Mouse (Mus musculus) erythroblast, embryonic 14.5 days (primary cell): ENCODE measurements around the gene Slc22a12. TPM values are rescaled to one million over a fixed set of nuclear protein-coding genes. Genes with fewer than 3 reads are reported as not detected.

ENCODE experiments used
- H3K27me3 ChIP-seq: 2 replicates; pipeline ENCODE4 v1.6.1; 2012; ENCODE audit warnings: inconsistent platforms; ENCODE audit not compliant: control insufficient read depth
- H3K36me3 ChIP-seq: 2 replicates; pipeline ENCODE4 v1.6.1; 2012; ENCODE audit warnings: mild to moderate bottlenecking, inconsistent platforms; ENCODE audit not compliant: control insufficient read depth
- H3K4me1 ChIP-seq: 2 replicates; pipeline ENCODE4 v1.6.1; 2012; ENCODE audit warnings: inconsistent platforms; ENCODE audit not compliant: control insufficient read depth
- H3K4me3 ChIP-seq: replicated peaks from 2 replicates; pipeline ENCODE3; 2012; ENCODE audit warnings: moderate library complexity, mild to moderate bottlenecking, inconsistent platforms
- H3K9me3 ChIP-seq: 2 replicates; pipeline ENCODE4 v1.6.1; 2012; ENCODE audit warnings: low read length, inconsistent platforms, mixed read lengths; ENCODE audit not compliant: control insufficient read depth
- GATA1 ChIP-seq: IDR thresholded peaks from 2 replicates; pipeline ENCODE4 v1.6.1; 2012; ENCODE audit warnings: low read length, inconsistent platforms, mixed read lengths
- TAL1 ChIP-seq: IDR thresholded peaks from 3 replicates; pipeline ENCODE4 v1.6.1; 2012; ENCODE audit warnings: low read length, inconsistent platforms, mixed read lengths
- polyA plus RNA-seq: library from polyadenylated mRNA; stranded (reverse); fragments of >175 nt; gene quantifications from 2 replicates; pipeline ENCODE4 v1.2.3, GENCODE M21; 2012

Slc22a12 gene
- polyA plus RNA-seq, 1 experiment: not detected

GRCm38 (mm10) chr19:6502035-6502541 lies 40.7 kb downstream of the Slc22a12 start:
- Histone ChIP-seq H3K27me3 (peaks cover 96% of the 10 kb centered on the region), H3K9me3 (no peaks in the 10 kb centered on the region; the same call in 1 of the 2 replicates), H3K4me1 (no peaks in the 10 kb centered on the region; the same call in 1 of the 2 replicates), H3K36me3 (no peaks in the 10 kb centered on the region), H3K4me3 (no peak overlapping the region)
- TF ChIP-seq TAL1 (no peak), GATA1 (no peak)

DNA sequence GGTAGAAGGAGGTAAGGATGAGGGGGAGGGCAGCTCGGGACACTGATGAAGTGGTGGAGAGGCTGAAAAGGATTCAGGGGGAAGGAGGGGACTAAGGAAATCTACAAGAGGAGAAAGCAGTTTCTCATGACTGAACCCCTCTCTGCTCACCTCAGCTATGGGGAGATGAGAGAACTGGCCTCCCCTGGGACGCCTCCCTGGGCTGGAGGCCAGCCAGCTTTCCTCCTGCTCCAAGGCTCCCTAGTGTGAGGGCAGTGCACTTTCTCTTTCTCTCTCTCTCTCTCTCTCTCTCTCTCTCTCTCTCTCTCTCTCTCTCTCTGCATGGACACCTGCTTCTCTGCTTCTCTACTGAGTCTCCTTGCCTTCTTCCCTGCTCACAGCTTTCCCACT lies 42.2 kb downstream of the Slc22a12 start:
- H3K4me3 ChIP-seq: no peak overlapping the region
- H3K36me3 ChIP-seq: no peaks in the 10 kb centered on the region
- H3K27me3 ChIP-seq: peaks cover 98% of the 10 kb centered on the region

GRCm38 (mm10) chr19:6499860-6500635 lies 42.8 kb downstream of the Slc22a12 start:
- H3K36me3 ChIP-seq: no peaks in the 10 kb centered on the region
- no peaks in the 10 kb centered on the region; the same call in 1 of the 2 replicates for H3K9me3 ChIP-seq
- no peaks in the 10 kb centered on the region; the same call in 1 of the 2 replicates for H3K4me1 ChIP-seq
- peaks cover 100% of the 10 kb centered on the region for H3K27me3 ChIP-seq
- no peak overlapping the region for H3K4me3 ChIP-seq
- TF ChIP-seq TAL1 (no peak), GATA1 (no peak)

More for the DNA sequence above, 42.2 kb downstream of the Slc22a12 start:
- TF ChIP-seq GATA1: no peak
- no peak for TF ChIP-seq TAL1
- Histone ChIP-seq H3K4me1 (no peaks in the 10 kb centered on the region; the same call in 1 of the 2 replicates), H3K9me3 (no peaks in the 10 kb centered on the region; the same call in 1 of the 2 replicates)

- Histone ChIP-seq H3K9me3 (no peaks in the 10 kb centered on the region; the same call in 1 of the 2 replicates), H3K4me3 (no peak overlapping the region), H3K27me3 (peaks cover 94% of the 10 kb centered on the region), H3K4me1 (no peaks in the 10 kb centered on the region; the same call in 1 of the 2 replicates), H3K36me3 (no peaks in the 10 kb centered on the region)
- no peak for TF ChIP-seq GATA1
- no peak for TF ChIP-seq TAL1
Measured at GRCm38 (mm10) chr19:6498350-6499131, 44.3 kb downstream of the Slc22a12 start.

- Histone ChIP-seq H3K4me3 (no peak overlapping the region), H3K9me3 (no peaks in the 10 kb centered on the region; the same call in 1 of the 2 replicates), H3K4me1 (no peaks in the 10 kb centered on the region; the same call in 1 of the 2 replicates), H3K27me3 (peaks cover 91% of the 10 kb centered on the region), H3K36me3 (no peaks in the 10 kb centered on the region)
- TF ChIP-seq TAL1 (no peak), GATA1 (no peak)
Measured at GRCm38 (mm10) chr19:6497803-6498202, 45.0 kb downstream of the Slc22a12 start.

DNA sequence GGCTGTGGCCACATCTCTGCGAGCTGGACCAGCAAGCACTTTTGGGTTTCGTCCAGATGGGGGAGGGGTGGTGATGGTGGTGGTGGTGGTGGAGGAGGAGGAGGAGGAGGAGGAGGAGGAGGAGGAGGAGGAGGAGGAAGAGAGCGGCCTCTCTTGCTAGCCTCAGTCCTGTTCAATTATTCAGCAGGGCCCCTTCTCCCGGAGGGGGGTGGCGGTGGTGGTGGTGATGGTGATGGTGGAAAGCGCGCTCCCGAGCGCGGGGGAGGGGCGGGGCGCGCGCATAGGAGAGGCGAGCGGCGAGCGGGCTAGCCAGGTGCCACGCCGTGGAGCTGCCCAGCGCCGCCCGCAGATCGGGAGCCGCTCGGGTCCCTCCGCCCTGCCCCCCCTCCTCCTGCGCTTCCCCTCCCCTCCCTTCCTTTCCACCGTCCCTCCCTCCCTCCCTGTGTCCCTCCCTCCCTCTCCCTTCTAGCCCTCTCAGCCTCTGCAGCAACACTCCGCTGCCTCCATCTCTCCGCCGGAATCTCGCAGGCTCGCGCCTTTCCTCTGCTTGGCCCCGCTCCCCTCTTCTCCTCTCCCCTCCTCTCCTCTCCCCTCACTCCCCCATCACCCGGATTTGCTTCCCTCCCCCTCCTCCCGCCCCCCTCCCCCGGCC lies 45.6 kb downstream of the Slc22a12 start:
- H3K27me3 ChIP-seq: peaks cover 91% of the 10 kb centered on the region
- no peaks in the 10 kb centered on the region for H3K36me3 ChIP-seq
- H3K4me3 ChIP-seq: no peak overlapping the region
- H3K9me3 ChIP-seq: no peaks in the 10 kb centered on the region; the same call in 1 of the 2 replicates
- no peaks in the 10 kb centered on the region; the same call in 1 of the 2 replicates for H3K4me1 ChIP-seq
- TF ChIP-seq GATA1: no peak
- TF ChIP-seq TAL1: no peak

- no peak overlapping the region for H3K4me3 ChIP-seq
Measured at GRCm38 (mm10) chr19:6496462-6497149, 46.2 kb downstream of the Slc22a12 start.

GRCm38 (mm10) chr19:6495714-6496113 lies 47.1 kb downstream of the Slc22a12 start:
- Histone ChIP-seq H3K36me3 (no peaks in the 10 kb centered on the region), H3K4me1 (no peaks in the 10 kb centered on the region), H3K27me3 (peaks cover 79% of the 10 kb centered on the region), H3K4me3 (no peak overlapping the region), H3K9me3 (no peaks in the 10 kb centered on the region; the same call in 1 of the 2 replicates)
- no peak for TF ChIP-seq TAL1
- TF ChIP-seq GATA1: no peak

More at GRCm38 (mm10) chr19:6496462-6497149, 46.2 kb downstream of the Slc22a12 start:
- TF ChIP-seq TAL1 (no peak), GATA1 (no peak)
- no peaks in the 10 kb centered on the region for H3K4me1 ChIP-seq
- H3K27me3 ChIP-seq: peaks cover 85% of the 10 kb centered on the region
- no peaks in the 10 kb centered on the region; the same call in 1 of the 2 replicates for H3K9me3 ChIP-seq
- no peaks in the 10 kb centered on the region for H3K36me3 ChIP-seq
